Mouse (Mus musculus) stomach, embryonic 15.5 days (tissue): ENCODE measurements around the gene Sept11. TPM values are rescaled to one million over a fixed set of nuclear protein-coding genes. Genes with fewer than 3 reads are reported as not detected.
A peak's percentile ranks its signal among the peaks of the same experiment; 100 is the strongest.

ENCODE experiments used
- ATAC-seq: fragments of 200-750 bp; cut with Nextera tagmentation; 2 replicates; pipeline ENCODE4 v1.8.0; 2017; ENCODE audit warnings: low read depth, moderate number of reproducible peaks, moderate TSS enrichment; ENCODE audit not compliant: insufficient read depth, low FRiP score
- H3K27ac ChIP-seq: fragments of 300-500 bp; sonication (generic); 2 replicates; pipeline ENCODE4 v1.5.1; 2015; ENCODE audit warnings: mild to moderate bottlenecking, inconsistent platforms
- H3K27me3 ChIP-seq: fragments of 300-500 bp; sonication (generic); replicated peaks from 2 replicates; pipeline ENCODE4 v1.6.1; 2015; ENCODE audit warnings: inconsistent platforms
- H3K36me3 ChIP-seq: fragments of 300-500 bp; sonication (generic); 2 replicates; pipeline ENCODE4 v1.6.1; 2015; ENCODE audit warnings: inconsistent platforms
- H3K4me1 ChIP-seq: fragments of 300-500 bp; sonication (generic); 2 replicates; pipeline ENCODE4 v1.6.1; 2015; ENCODE audit warnings: inconsistent platforms
- H3K4me2 ChIP-seq: fragments of 300-500 bp; sonication (generic); 2 replicates; pipeline ENCODE4 v1.6.1; 2015; ENCODE audit warnings: mild to moderate bottlenecking, inconsistent platforms
- H3K4me3 ChIP-seq: fragments of 300-500 bp; sonication (generic); replicated peaks from 2 replicates; pipeline ENCODE4 v1.5.1; 2015; ENCODE audit warnings: inconsistent platforms
- H3K9ac ChIP-seq: fragments of 300-500 bp; sonication (generic); 2 replicates; pipeline ENCODE4 v1.6.1; 2015; ENCODE audit warnings: inconsistent platforms
- H3K9me3 ChIP-seq: fragments of 300-500 bp; sonication (generic); 2 replicates; pipeline ENCODE4 v1.6.1; 2016; ENCODE audit warnings: inconsistent platforms
- WGBS: fragments of 180-500 bp; shearing (Covaris S2); methylation state at CpG from one replicate; pipeline ENCODE4 v1.1.7; 2015; 5-methylcytosine and 5-hydroxymethylcytosine counted together
- polyA plus RNA-seq: library from polyadenylated mRNA; unstranded; fragments of >200 nt; fragmentation: Nextera tagmentation; extraction: Ambion mirVana; gene quantifications from 2 replicates; pipeline ENCODE4 v1.2.1, GENCODE M21; 2015

Gene Sept11
- polyA plus RNA-seq, 1 experiment from 2014 or later, result 141 TPM

DNA sequence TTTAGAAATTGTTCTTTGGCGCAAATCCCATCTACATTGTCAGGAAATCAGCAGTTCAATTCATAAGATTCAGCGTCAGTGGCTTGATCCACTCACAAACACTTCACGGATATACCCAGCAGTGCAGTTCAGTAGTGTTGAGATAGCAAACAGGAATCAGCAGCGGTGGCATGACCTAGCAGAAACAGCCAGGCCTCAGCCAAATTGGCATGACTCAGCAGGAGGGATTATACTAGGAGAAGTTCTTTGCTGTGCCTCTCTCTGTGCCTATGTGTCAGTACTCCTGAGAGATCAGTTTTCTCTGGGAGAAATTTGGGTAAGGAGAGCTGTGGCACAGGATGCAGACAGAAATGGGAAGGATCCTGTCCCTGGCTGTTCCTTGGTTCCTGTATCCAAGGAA lies 32.4 kb upstream of the Sept11 start:
- Histone ChIP-seq H3K4me2 (no peak overlapping the region), H3K27ac (no peak overlapping the region), H3K4me3 (no peak overlapping the region), H3K9ac (no peak overlapping the region), H3K9me3 (no peaks in the 10 kb centered on the region), H3K4me1 (no peaks in the 10 kb centered on the region), H3K36me3 (no peaks in the 10 kb centered on the region), H3K27me3 (no peaks in the 10 kb centered on the region)
- 76% methylated on average over 4 of the region's 4 CpGs for WGBS
- ATAC-seq, result no peak

DNA sequence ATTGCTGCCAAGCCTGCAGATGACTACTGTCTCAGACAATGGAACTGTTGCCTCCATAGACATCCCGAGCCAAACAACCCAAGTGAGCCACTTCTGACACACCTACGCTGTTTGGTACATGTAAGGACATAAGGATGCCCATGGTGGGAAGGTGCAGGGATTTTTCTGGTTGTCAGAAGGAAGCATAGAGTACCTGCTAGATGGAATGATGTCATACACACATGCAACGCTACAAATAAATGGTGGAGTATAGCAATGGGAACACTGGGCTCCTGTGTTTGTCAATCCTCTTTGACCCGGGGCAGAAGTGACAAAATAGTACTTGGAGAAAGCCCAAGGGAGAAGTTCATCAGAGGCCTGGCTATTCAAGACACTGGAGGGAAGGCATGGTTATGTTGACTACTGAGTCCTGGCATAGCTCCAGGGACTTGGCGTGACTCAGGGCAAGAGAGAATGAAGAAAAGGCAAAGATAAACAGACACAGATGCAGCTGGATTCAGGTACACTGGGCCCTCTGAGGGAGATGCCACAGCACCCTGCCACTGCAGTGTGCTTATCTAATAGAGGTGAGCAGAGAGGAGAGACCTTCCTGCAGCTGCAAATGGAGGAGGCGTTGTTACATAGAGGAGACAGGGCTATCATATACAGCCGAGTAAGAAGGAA lies 15.4 kb upstream of the Sept11 start:
- Histone ChIP-seq H3K36me3 (no peaks in the 10 kb centered on the region), H3K9me3 (no peaks in the 10 kb centered on the region), H3K4me3 (no peak overlapping the region), H3K27me3 (no peaks in the 10 kb centered on the region), H3K4me2 (no peak overlapping the region), H3K27ac (no peak overlapping the region), H3K9ac (no peak overlapping the region), H3K4me1 (no peaks in the 10 kb centered on the region)
- no peak for ATAC-seq
- 68% methylated on average over 7 of the region's 7 CpGs for WGBS

DNA sequence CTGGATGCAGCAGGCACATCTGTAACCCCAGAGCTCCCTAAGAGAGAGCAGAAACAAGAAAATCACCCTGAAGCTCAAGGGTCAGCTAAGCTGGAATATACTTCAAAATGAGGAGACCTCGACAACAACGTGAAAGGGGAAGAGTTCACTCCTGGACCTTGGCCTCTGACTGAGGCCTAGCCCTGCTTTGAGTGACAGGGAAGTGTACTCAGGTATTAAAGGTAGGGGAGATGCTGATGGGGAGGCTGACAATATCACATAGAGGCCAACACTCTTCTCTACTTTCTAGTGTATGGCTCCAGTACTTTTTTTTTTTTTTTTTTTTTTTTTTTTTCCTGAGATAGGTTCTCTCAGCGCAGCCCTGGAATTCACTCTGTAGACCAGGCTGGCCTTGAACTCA lies 13.6 kb upstream of the Sept11 start:
- 78% methylated on average over 3 of the region's 3 CpGs for WGBS
- no peaks in the 10 kb centered on the region for H3K36me3 ChIP-seq
- H3K4me3 ChIP-seq, result no peak overlapping the region
- H3K27me3 ChIP-seq, result no peaks in the 10 kb centered on the region
- ATAC-seq, result no peak
- H3K4me1 ChIP-seq, result no peaks in the 10 kb centered on the region
- no peaks in the 10 kb centered on the region for H3K9me3 ChIP-seq
- H3K9ac ChIP-seq, result no peak overlapping the region
- no peak overlapping the region for H3K27ac ChIP-seq
- no peak overlapping the region for H3K4me2 ChIP-seq

DNA sequence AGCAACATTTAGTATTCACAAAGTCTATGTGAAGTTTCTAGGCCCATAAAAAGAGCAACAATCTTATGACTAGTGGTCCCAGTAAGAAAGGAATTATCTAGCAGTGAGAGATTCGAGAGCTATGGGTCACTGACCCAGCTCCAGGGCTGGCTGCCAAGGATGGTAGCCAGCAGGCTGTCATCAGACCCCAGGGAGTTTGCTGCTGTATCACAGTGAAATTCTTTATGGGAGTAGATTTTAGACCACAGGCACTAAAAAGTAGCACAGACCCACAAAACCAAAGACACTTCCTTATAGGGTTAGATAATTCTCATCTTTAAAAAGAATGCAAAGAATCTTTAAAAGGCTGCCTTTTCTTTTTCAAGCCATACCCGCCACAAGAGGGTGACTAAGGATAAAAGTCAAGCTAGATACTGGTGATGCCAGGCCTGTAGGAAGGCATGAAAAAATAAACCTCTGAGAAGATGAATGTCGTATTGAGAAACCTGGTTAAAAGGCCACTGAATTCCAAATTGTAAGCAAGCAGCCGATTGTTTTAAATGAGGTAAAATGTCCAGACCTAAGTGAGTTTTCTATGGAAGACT lies 8.1 kb upstream of the Sept11 start:
- Histone ChIP-seq H3K9me3 (no peaks in the 10 kb centered on the region), H3K27ac (no peak overlapping the region), H3K9ac (no peak overlapping the region), H3K4me2 (no peak overlapping the region), H3K4me1 (no peaks in the 10 kb centered on the region), H3K27me3 (no peaks in the 10 kb centered on the region), H3K4me3 (no peak overlapping the region), H3K36me3 (no peaks in the 10 kb centered on the region)
- ATAC-seq, result no peak
- 47% methylated on average over 4 of the region's 4 CpGs for WGBS

DNA sequence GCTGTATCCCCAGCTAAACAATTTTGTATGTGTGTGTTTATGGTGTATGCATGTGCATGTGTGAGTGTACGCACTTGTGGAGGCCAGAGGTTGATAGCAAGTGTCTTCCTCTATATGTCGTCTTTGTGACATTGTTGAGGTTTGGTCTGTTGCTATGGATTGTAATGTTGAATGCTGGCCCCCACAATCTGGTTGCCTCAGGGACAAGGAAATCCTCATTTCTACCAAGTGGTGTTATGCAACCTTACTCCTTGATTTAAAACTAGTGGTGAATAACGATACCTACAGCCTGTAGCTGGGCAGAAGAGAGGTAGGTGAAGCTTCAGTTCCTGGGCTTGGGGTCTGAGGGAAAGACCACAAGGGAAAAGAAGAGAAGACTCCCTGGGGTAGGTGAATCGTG lies 7.3 kb upstream of the Sept11 start:
- Histone ChIP-seq H3K4me1 (no peaks in the 10 kb centered on the region), H3K36me3 (no peaks in the 10 kb centered on the region), H3K4me2 (no peak overlapping the region), H3K27me3 (no peaks in the 10 kb centered on the region), H3K9me3 (no peaks in the 10 kb centered on the region), H3K9ac (no peak overlapping the region), H3K4me3 (no peak overlapping the region), H3K27ac (no peak overlapping the region)
- ATAC-seq, result no peak
- WGBS, result 83% methylated on average over 4 of the region's 4 CpGs

DNA sequence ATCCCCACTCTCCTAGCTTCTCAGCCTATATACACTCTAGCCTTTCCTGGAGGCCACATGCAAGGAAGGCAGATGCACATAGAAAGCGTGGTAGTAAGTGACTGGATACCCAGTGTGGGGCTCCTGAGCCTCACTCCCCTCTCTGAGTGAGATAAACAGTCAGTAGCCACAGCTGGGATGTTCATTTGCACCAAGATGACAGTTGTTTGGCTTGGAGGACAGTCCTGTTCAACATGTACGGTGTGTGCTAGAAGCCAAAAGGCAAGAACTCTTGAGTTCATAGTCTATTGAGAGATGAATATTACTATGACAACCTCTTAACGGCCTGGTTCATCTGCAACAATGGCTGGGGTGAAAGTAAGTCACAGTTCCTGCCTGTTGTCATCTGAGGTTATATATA lies 2.0 kb upstream of the Sept11 start:
- no peak overlapping the region for H3K4me3 ChIP-seq
- H3K4me1 ChIP-seq, result peaks cover 10% of the 10 kb centered on the region
- H3K36me3 ChIP-seq, result no peaks in the 10 kb centered on the region
- no peak for ATAC-seq
- H3K27ac ChIP-seq, result no peak overlapping the region
- no peaks in the 10 kb centered on the region for H3K27me3 ChIP-seq
- H3K9me3 ChIP-seq, result no peaks in the 10 kb centered on the region
- WGBS, result 40% methylated on average over 3 of the region's 3 CpGs
- H3K9ac ChIP-seq, result no peak overlapping the region
- H3K4me2 ChIP-seq, result peak overlapping the region; percentile 90

DNA sequence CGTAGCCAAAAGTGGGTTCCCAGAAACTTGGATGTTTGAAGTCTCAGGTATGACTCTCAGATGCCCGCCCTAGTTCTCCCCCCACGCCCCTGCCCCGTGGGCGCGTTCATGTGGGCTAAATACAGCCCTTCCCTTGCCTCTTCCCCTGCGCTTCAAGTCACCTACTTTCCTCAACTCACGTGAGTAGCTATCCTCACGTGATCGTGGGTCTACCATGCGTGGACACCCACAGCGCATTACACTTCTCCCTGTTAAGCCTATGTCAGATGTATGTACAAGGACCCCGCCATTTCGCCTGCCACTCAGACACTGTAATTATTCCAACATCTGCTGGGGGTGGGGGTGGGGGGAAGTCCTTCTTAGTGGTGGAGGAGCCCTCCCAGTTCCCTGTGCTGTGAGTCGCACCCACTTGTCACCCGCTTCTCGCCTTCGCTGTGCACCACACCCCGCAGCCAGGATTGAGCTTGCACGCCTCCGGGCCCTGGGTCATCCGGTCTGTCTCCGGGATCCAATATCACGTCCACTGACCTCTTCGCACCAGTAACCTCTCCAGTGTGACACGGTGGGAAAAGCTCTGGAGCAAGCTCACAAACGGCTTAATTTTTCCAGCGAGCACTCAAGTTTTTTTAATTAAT lies 973 bp upstream of the Sept11 start:
- Histone ChIP-seq H3K4me1 (peaks cover 19% of the 10 kb centered on the region), H3K9me3 (no peaks in the 10 kb centered on the region), H3K4me3 (peak overlapping the region; percentile 77), H3K27ac (peak overlapping the region; percentile 94), H3K9ac (peak overlapping the region; percentile 72), H3K4me2 (peak overlapping the region; percentile 90), H3K36me3 (no peaks in the 10 kb centered on the region), H3K27me3 (no peaks in the 10 kb centered on the region)
- ATAC-seq, result no peak
- 3% methylated on average over 28 of the region's 28 CpGs for WGBS

DNA sequence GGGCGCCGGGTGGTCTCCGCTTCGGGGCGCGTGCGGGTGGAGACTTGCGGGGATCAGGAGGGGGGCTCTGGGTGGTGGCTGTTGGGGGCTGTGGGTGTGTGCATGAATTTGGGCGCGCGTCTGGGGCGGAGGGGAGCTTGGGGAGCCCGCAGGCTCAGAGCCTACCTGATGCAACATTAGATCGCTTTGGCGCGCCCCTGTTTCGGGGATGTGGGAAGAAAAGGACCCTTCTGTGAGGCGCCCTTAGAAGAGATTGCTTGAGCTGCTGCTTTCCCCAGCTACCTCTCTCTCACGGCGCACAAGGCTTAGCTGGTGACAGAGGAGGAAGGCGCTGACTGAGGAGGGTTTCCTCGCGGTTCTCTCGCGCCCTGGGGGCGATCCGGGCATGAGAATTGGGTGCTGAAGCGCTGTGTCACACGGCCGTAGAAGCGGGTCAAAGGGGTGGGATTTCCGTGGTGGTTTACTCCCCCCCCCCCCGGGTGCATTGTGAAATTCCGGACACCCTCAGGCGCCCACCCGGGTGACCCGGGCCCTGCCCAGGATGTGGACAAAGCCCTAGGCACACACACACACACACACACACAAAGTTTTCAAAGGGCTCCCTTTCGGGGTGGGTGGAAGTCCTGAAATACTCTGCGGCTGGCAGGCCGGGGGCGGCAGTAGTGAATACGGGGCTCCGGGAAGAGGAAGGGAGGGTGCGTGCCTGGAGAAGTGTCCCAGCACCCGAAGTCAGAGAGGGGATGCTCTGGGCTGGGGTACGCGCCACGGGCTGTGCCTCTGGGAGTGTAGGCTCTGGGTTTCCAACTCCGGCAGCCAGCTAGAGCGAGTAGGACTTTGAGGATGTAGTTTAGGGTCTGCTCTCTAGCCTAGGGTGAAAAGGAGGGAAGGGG lies 646 bp downstream of the Sept11 start:
- H3K4me2 ChIP-seq, result peak overlapping the region; percentile 90
- no peaks in the 10 kb centered on the region for H3K9me3 ChIP-seq
- H3K9ac ChIP-seq, result peak overlapping the region; percentile 72
- ATAC-seq, result peak; percentile 49
- WGBS, result under 1% methylated on average over 50 of the region's 50 CpGs
- H3K27me3 ChIP-seq, result no peaks in the 10 kb centered on the region
- H3K27ac ChIP-seq, result peak overlapping the region; percentile 94
- peak overlapping the region; percentile 77 for H3K4me3 ChIP-seq
- H3K4me1 ChIP-seq, result peaks cover 33% of the 10 kb centered on the region
- H3K36me3 ChIP-seq, result no peaks in the 10 kb centered on the region

DNA sequence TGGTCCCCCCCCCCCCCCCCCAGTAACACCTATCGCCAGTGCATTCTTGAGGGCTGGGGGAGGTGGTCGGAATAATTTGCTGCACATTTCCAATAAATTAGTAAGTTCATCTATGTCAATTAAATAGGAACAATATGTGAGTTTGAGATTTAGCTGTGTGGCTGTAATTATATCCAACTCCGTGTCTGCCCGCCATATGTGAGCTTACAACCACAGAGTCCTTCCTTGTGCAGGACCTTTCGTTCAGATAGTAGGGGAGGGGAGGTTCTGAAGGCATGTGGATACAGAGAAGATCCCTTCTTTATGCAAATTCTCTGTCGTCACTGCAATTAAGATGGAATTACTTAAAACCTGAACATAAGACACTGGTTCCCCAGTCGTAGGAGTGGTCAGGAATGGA lies 2.1 kb downstream of the Sept11 start:
- no peak for ATAC-seq
- no peak overlapping the region for H3K27ac ChIP-seq
- no peaks in the 10 kb centered on the region for H3K9me3 ChIP-seq
- H3K36me3 ChIP-seq, result no peaks in the 10 kb centered on the region
- H3K9ac ChIP-seq, result no peak overlapping the region
- H3K4me2 ChIP-seq, result peak overlapping the region; percentile 90
- H3K27me3 ChIP-seq, result no peaks in the 10 kb centered on the region
- H3K4me1 ChIP-seq, result peaks cover 40% of the 10 kb centered on the region
- WGBS, result 67% methylated on average over 7 of the region's 7 CpGs
- peak overlapping the region; percentile 77 for H3K4me3 ChIP-seq

DNA sequence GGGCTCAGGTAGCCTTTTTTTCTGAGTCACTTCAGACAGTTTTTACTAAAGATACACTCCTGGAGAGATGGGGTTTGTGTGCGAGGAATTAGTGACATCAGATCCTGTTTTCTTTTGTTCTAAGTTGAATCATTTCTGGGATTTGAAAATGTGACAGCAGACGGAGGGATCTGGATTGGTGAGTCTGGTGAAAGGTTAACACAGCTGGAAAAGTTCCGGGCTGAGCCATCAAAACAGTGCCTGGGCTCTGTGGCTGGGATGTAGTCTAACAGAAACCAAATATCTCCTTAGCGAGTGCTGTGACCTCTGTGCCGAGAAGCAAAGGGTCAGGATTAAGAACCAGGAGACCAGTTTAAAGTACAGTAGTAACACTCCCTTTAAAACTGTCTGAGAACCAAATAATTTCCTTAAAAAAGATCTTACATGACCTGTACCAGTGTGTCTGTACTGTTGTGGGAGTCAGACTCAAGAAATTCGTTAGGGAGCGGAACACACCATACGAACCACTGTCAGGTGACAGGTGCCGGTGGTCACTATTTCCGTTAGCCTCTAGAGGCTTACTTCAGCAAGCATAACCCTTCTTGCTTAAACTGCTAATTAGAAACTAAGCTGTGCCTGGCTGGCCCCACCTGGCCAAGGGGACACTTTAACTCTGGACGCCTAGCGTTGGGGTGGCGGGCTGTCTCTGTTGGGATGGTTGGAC lies 4.1 kb downstream of the Sept11 start:
- no peak overlapping the region for H3K4me2 ChIP-seq
- H3K9me3 ChIP-seq, result no peaks in the 10 kb centered on the region
- ATAC-seq, result no peak
- no peak overlapping the region for H3K4me3 ChIP-seq
- H3K36me3 ChIP-seq, result no peaks in the 10 kb centered on the region
- WGBS, result 70% methylated on average over 13 of the region's 13 CpGs
- H3K27me3 ChIP-seq, result no peaks in the 10 kb centered on the region
- no peak overlapping the region for H3K9ac ChIP-seq
- no peak overlapping the region for H3K27ac ChIP-seq
- H3K4me1 ChIP-seq, result peaks cover 44% of the 10 kb centered on the region

DNA sequence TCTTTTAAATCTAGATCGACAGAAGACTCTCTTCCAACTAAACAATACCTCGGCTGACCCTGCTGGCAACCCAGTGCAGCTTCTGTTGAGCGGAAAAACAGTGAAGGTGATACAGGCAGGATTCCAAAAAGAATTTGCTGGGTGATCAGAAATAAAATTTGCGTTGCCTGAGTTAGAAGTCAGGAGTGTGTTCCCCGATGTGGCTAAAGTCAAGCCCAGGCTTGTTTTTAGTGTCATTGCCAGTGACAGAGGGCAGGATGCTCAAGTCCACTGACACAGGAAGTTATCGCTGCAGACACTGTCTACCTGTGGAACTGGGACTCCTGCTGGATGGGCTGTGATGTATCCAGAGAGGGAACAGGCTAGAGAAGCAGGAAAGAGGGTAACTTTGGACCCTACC lies 5.0 kb downstream of the Sept11 start:
- H3K4me1 ChIP-seq, result peaks cover 46% of the 10 kb centered on the region
- no peak overlapping the region for H3K9ac ChIP-seq
- H3K9me3 ChIP-seq, result no peaks in the 10 kb centered on the region
- ATAC-seq, result no peak
- H3K36me3 ChIP-seq, result no peaks in the 10 kb centered on the region
- H3K27me3 ChIP-seq, result no peaks in the 10 kb centered on the region
- H3K27ac ChIP-seq, result no peak overlapping the region
- no peak overlapping the region for H3K4me3 ChIP-seq
- H3K4me2 ChIP-seq, result no peak overlapping the region; the same call in 1 of the 2 replicates
- 61% methylated on average over 6 of the region's 6 CpGs for WGBS
